Mouse (Mus musculus) E14TG2a.4 (cell line): ENCODE results near the gene Tmie.

Experiments used
- H3K27me3 ChIP-seq: 2 replicates; pipeline ENCODE4 v1.6.1; 2014; ENCODE audit warnings: low read length, control low read depth; ENCODE audit not compliant: insufficient read depth
- H3K36me3 ChIP-seq: 2 replicates; pipeline ENCODE4 v1.6.1; 2014; ENCODE audit warnings: low read length, control low read depth; ENCODE audit not compliant: insufficient read depth
- H3K4me1 ChIP-seq: replicated peaks from 2 replicates; pipeline ENCODE4 v1.6.1; 2014; ENCODE audit warnings: low read depth, low read length, control low read depth
- H3K4me3 ChIP-seq: replicated peaks from 2 replicates; pipeline ENCODE4 v1.5.1; 2014; ENCODE audit warnings: mild to moderate bottlenecking, low read length
- H3K9me3 ChIP-seq: 2 replicates; pipeline ENCODE4 v1.6.1; 2014; ENCODE audit warnings: low read length, control low read depth
- CTCF ChIP-seq: conservative IDR thresholded peaks from 2 replicates; pipeline ENCODE4 v1.5.1; 2014; ENCODE audit warnings: low read length
- NANOG ChIP-seq: IDR thresholded peaks from 2 replicates; pipeline ENCODE4 v1.6.1; 2014; ENCODE audit warnings: borderline replicate concordance, low read length, mixed read lengths
- POU5F1 ChIP-seq: IDR thresholded peaks from 2 replicates; pipeline ENCODE4 v1.6.1; 2014; ENCODE audit warnings: low read length, borderline replicate concordance

Tmie gene

DNA sequence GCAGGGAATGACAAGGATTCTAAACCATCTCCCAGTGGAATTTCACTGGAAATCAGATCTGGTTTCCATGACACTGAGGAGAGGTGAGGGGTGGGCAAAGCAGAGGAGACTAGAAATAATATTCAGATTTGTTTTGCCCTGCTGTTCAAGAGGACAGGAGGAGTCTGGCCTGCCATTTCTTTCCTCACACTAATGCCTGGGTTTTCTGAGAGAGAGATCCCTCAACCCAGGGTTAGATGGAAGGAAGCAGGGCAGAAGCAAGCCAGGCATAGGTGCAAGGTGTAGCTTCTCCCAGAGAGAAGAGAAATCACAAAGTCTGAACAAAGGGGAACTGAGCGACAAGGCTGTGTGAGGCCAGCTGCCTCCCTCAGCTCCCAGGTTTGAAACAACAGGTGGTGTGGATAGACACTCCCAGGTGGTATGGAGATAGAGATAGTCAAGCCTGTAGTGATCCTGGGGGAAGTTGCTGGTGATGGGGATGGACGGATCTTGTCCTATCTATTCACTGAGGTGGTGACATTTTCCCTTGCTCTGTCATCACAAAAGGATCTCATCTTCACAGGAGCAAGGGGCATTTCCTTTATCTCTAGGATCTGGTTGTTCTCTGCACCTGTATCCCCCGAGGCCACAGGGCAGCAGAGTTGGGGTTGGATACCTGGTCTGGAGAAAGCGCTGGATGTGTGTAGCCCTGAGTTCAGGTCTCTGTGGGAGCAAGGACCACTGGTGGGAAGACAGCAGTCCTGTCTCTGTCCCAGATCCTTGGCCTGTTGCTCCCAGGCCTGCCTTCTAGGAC lies 28.1 kb upstream of the Tmie start:
- Histone ChIP-seq H3K27me3 (peaks cover 9% of the 10 kb centered on the region; the same call in 1 of the 2 replicates), H3K4me1 (0 out of 2 replicates have a peak, but pooled peaks cover 3% of the 10 kb centered on the region), H3K4me3 (no peak overlapping the region), H3K36me3 (no peaks in the 10 kb centered on the region), H3K9me3 (peaks cover 25% of the 10 kb centered on the region)
- TF ChIP-seq NANOG (no peak), POU5F1 (no peak), CTCF (no peak)

DNA sequence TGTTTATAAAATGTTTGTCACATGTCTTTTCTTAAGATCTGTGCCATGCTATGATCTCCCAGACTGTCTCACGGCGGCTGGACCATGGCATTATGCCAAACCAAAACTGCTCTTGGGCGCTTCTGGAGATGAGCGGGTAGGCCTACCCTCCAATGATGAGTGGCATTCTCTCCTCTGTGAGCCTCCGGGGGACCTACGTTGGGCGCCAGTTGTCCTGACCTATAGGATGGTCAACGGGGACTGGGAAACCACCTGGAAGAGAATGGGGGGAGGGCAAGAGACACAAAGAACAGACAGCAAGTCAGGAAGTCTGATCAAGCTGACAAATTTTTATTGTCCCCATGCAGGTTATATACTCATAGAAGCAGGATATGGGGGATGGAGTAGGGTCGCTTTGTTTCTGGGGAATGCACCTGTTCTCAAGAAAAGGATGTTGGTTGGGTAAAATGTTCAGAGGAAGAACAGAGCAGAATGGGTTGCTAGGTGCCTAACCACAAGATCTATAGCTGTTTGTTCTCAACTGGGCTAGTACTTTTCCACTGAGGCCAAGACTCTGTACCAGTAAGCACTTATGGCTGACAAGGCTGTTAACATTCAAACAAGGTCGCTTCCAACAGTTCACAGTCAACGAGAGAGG lies 27.4 kb upstream of the Tmie start:
- Histone ChIP-seq H3K4me3 (no peak overlapping the region), H3K9me3 (peaks cover 25% of the 10 kb centered on the region), H3K27me3 (peaks cover 9% of the 10 kb centered on the region; the same call in 1 of the 2 replicates), H3K4me1 (0 out of 2 replicates have a peak, but pooled peaks cover under 1% of the 10 kb centered on the region), H3K36me3 (no peaks in the 10 kb centered on the region)
- TF ChIP-seq NANOG (no peak), CTCF (no peak), POU5F1 (no peak)

- Histone ChIP-seq H3K9me3 (peaks cover 15% of the 10 kb centered on the region), H3K36me3 (peaks cover 25% of the 10 kb centered on the region), H3K4me1 (0 out of 2 replicates have a peak, but pooled peaks cover 6% of the 10 kb centered on the region), H3K27me3 (peaks cover 9% of the 10 kb centered on the region; the same call in 1 of the 2 replicates), H3K4me3 (no peak overlapping the region)
- TF ChIP-seq CTCF (no peak), POU5F1 (no peak), NANOG (no peak)
Measured at GRCm38 (mm10) chr9:110902271-110902670, 22.4 kb upstream of the Tmie start.

- peaks cover 13% of the 10 kb centered on the region for H3K4me1 ChIP-seq
- H3K27me3 ChIP-seq = peaks cover 9% of the 10 kb centered on the region; the same call in 1 of the 2 replicates
- H3K4me3 ChIP-seq = no peak overlapping the region
- H3K9me3 ChIP-seq = peaks cover 4% of the 10 kb centered on the region; the same call in 1 of the 2 replicates
- H3K36me3 ChIP-seq = peaks cover 25% of the 10 kb centered on the region
- TF ChIP-seq NANOG (no peak), CTCF (no peak), POU5F1 (no peak)
Measured at GRCm38 (mm10) chr9:110901204-110901603, 21.3 kb upstream of the Tmie start.

GRCm38 (mm10) chr9:110899451-110900008 lies 19.6 kb upstream of the Tmie start:
- H3K27me3 ChIP-seq = peaks cover 8% of the 10 kb centered on the region; the same call in 1 of the 2 replicates
- peaks cover 27% of the 10 kb centered on the region for H3K4me1 ChIP-seq
- no peak overlapping the region for H3K4me3 ChIP-seq
- peaks cover 31% of the 10 kb centered on the region for H3K36me3 ChIP-seq
- H3K9me3 ChIP-seq = no peaks in the 10 kb centered on the region
- TF ChIP-seq CTCF (no peak), POU5F1 (no peak), NANOG (no peak)

GRCm38 (mm10) chr9:110896595-110896994 lies 16.7 kb upstream of the Tmie start:
- Histone ChIP-seq H3K9me3 (no peaks in the 10 kb centered on the region), H3K4me3 (peak overlapping the region; percentile 35), H3K36me3 (peaks cover 59% of the 10 kb centered on the region), H3K4me1 (peaks cover 40% of the 10 kb centered on the region), H3K27me3 (no peaks in the 10 kb centered on the region)
- no peak for TF ChIP-seq CTCF
- no peak for TF ChIP-seq POU5F1
- TF ChIP-seq NANOG = no peak

GRCm38 (mm10) chr9:110895994-110896393 lies 16.1 kb upstream of the Tmie start:
- no peaks in the 10 kb centered on the region for H3K27me3 ChIP-seq
- peaks cover 65% of the 10 kb centered on the region for H3K36me3 ChIP-seq
- peak overlapping the region; percentile 35 for H3K4me3 ChIP-seq
- H3K9me3 ChIP-seq = no peaks in the 10 kb centered on the region
- no peak for TF ChIP-seq CTCF
- no peak for TF ChIP-seq NANOG
- TF ChIP-seq POU5F1 = no peak
- peaks cover 44% of the 10 kb centered on the region for H3K4me1 ChIP-seq

- peak overlapping the region; percentile 23; the same call in 1 of the 2 replicates for H3K4me3 ChIP-seq
- H3K27me3 ChIP-seq = no peaks in the 10 kb centered on the region
- TF ChIP-seq POU5F1 (no peak), CTCF (peak; percentile 31; the same call in 1 of the 2 replicates)
- H3K9me3 ChIP-seq = no peaks in the 10 kb centered on the region
- peaks cover 70% of the 10 kb centered on the region for H3K36me3 ChIP-seq
- peaks cover 49% of the 10 kb centered on the region for H3K4me1 ChIP-seq
Measured at GRCm38 (mm10) chr9:110895507-110895906, 15.6 kb upstream of the Tmie start.

- Histone ChIP-seq H3K4me3 (0 out of 2 replicates have a peak overlapping the region, but pooled peaks have one; percentile 29), H3K27me3 (no peaks in the 10 kb centered on the region)
- TF ChIP-seq NANOG (no peak), POU5F1 (no peak), CTCF (no peak)
Measured at GRCm38 (mm10) chr9:110893429-110893828, 13.5 kb upstream of the Tmie start.

More at GRCm38 (mm10) chr9:110893429-110893828, 13.5 kb upstream of the Tmie start:
- Histone ChIP-seq H3K36me3 (peaks cover 60% of the 10 kb centered on the region), H3K9me3 (no peaks in the 10 kb centered on the region), H3K4me1 (peaks cover 66% of the 10 kb centered on the region)
